Mouse (Mus musculus) mature B cell (primary cell): Measurements from ENCODE around the gene Zfp688.
"Not testable (repeated sequence)": the region's sequence is repeated elsewhere in the genome, so short reads cannot be mapped to it uniquely, and the experiment has no call there.

Experiments used
- in situ Hi-C: fragments of 300-500 bp; cut with MboI; formaldehyde crosslinking; loops from 2 replicates; pipeline ENCODE4 v1.14.3; 2019

Zfp688 gene

GRCm38 (mm10) chr7:127406002-127406987, 15.6 kb downstream of the Zfp688 start, which contains the start of gene Zfp764:
TSS of gene Zfp764 (minus strand) at chr7:127406822.
- in situ Hi-C loops, result not testable (repeated sequence)

- in situ Hi-C loops, result not testable (repeated sequence)
Measured at GRCm38 (mm10) chr7:127404101-127404500, 17.8 kb downstream of the Zfp688 start.

DNA sequence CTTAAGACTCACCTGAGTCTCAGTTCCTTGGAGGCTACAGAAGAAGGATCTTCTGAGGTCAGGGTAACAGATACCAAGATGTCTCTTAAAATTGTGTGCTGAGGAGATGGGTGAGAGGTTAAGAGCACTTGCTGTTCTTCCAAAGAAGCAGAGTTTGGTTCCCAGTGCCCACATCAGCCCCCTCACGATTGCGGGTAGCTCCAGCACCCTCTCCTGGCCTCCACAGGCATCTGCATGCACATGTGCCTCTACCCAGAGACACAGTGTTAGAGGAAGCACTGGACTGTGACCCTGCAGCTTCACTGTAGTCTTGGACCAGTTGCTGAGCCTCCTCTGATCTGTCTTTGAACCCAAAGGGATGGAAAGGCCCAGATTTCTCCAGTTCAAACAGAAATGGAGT, 18.9 kb downstream of the Zfp688 start:
- in situ Hi-C loops, result no loop called here

- in situ Hi-C loops, result no loop called here
Measured at GRCm38 (mm10) chr7:127400355-127400754, 21.5 kb downstream of the Zfp688 start.

- in situ Hi-C loops, result no loop called here
Measured at GRCm38 (mm10) chr7:127393944-127394333, 27.9 kb downstream of the Zfp688 start.

DNA sequence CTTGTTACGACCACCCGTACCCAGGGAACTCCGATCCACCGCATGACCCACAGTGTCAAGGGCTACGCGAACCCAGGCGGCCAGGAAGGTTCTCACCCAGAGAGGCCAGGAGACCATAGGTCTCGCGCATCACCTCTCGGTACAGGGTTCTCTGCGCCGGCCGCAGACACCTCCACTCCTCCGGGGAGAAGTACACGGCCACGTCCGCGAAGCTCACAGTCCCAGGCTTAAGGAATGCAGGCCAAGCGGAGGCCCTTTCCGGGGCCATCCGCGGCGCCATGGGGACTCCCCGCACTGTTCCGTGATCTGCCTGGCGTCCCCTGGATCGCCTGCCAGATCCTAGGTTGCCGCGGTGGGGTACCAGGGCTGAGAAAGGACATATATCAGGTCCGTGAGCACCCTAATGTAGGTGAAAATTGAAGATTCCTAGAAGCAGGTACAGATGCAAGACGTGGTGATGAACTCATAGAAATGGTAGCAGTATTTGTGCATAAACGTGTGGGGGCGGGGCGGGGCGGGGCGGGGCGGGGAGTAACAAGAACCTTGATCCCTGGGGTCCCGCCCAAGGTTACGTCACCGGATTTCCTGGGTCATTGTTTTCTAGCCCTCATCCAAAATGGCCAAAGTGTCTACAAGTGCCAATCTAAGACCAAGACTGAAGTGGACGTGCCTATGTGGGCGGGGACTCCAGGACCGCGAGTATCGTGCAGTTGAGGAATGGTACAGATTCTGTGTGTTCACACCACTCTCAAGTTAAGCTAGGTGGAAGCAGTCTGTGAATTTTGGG, 28.5 kb downstream of the Zfp688 start, which contains the start of gene E430018J23Rik:
Gene E430018J23Rik, minus strand, starts transcription at position 473 of the 787 bp plus-strand sequence.
- in situ Hi-C loops, result no loop called here

GRCm38 (mm10) chr7:127392251-127392824, 29.5 kb downstream of the Zfp688 start:
- in situ Hi-C loops, result no loop called here

- in situ Hi-C loops, result no loop called here
Measured at GRCm38 (mm10) chr7:127391538-127391937, 30.3 kb downstream of the Zfp688 start.

GRCm38 (mm10) chr7:127390306-127390705, 31.6 kb downstream of the Zfp688 start:
- in situ Hi-C loops, result no loop called here

GRCm38 (mm10) chr7:127388201-127388600, 33.7 kb downstream of the Zfp688 start:
- in situ Hi-C loops, result not testable (repeated sequence)

DNA sequence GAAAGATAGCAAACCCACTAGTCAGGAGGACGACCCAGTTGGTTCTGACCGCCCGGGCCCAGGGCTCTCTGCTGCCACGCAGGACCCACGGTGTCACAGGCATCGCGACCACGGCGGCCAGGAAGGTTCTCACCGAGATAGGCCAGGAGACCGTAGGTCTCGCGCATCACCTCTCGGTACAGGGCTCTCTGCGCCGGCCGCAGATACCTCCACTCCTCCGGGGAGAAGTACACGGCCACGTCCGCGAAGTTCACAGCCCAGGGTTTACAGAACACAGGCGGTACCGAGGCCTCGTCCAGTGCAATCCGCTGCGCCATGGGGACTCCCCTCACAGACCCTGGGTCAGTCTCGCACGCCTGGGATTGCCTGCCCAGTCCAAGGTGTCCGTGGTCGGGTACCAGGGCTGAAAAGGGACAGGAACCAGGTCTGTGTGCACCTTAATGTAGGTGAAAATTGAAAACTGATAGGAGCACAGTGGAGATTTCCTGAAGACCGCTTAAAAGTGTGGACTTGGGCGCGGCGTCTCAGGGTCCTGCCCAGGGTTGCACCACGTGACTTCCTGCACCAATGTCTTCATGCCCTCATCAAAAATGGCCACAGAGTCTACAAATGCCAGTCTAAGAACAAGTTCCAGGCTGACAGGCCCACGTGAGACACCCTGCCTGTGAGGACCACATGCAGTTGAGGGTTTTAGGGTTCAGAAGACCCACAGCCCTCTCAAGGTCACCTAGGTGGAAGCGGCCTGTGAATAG, 35.1 kb downstream of the Zfp688 start, which contains the start of gene 9130019O22Rik:
Gene 9130019O22Rik, minus strand, starts transcription at position 526 of the 752 bp plus-strand sequence.
- in situ Hi-C loops, result no loop called here

DNA sequence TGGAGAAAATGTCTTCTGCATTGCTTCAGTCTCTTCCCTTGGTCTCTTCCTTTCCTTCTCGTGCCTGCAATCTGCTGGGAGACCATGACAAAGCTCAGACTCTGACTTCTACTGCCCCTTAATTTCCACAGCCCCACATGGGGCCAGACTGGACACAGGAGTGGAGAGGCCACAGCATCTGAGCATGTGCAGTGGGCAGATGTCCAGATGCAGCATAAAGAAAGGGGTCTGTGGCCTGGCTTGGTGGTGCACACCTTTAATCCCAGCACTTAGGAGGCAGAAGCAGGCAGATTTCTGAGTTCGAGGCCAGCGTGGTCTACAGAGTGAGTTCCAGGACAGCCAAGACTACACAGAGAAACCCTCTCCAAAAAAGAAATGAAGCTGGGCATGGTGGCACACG, 36.3 kb downstream of the Zfp688 start:
- in situ Hi-C loops, result not testable (repeated sequence)

DNA sequence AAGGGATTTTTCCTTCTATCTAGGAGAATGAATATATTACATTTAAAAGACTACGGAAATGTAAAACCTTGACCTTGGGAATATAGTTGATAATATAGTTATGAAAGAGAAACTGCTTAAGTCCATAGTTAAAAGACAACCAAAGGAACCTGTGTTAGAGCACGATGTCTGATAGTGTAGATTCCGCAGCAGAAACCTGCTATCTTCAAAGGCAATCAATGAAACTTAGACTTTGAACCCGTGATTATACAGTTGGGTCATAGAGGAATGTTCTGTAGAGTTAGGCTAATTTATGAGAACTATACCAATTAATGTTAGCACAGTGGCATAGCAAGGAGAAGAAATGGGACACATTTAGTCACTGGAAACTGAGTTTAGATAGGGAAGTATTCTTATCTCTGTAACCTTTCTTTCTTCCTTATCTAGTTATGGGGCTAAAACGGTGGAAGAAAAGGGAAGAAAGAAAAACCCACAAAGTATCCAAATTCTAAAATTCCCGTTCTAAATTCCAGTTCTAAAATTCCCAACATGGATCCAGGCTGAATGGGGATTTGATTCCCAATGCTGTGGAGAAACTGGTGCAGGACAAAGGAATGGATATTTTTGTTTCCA, 43.5 kb downstream of the Zfp688 start:
- in situ Hi-C loops, result no loop called here

DNA sequence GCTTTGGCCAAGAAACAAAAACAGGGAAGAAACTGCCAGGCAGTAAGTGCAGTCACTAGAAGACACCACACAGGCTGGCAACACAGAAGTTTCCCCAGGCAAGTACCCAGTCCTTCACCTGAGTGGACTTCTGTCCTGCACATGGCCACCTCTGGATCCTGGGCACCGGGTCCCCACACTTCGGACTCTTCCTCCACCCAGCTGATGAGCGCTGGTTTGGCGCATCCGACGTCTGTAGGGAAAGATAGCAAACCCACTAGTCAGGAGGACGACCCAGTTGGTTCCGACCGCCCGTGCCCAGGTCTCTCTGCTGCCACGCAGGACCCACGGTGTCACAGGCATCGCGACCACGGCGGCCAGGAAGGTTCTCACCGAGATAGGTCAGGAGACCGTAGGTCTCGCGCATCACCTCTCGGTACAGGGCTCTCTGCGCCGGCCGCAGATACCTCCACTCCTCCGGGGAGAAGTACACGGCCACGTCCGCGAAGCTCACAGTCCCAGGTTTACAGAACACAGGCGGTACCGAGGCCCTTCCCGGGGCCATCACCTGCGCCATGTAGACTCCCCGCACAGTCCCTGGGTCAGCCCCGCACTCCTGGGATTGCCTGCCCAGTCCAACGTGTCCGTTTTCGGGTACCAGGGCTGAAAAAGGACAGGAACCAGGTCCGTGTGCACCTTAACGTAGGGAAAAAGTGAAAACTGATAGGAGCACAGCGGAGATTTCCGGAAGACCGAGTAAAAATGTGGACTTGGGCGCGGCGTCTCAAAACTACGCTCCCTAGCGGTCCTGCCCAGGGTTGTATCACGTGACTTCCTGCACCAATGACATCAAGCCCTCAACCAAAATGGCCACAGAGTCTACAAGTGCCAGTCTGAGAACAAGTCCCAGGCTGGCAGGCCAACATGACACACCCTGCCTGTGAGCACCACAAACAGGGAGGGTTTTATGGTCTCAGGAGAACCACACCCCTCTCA, 46.3 kb downstream of the Zfp688 start, which contains the start of gene Zfp747:
Gene Zfp747, minus strand, starts transcription at position 780 of the 975 bp plus-strand sequence.
- in situ Hi-C loops, result not testable (repeated sequence)

GRCm38 (mm10) chr7:127371870-127372269, 50.0 kb downstream of the Zfp688 start:
- in situ Hi-C loops, result not testable (repeated sequence)

DNA sequence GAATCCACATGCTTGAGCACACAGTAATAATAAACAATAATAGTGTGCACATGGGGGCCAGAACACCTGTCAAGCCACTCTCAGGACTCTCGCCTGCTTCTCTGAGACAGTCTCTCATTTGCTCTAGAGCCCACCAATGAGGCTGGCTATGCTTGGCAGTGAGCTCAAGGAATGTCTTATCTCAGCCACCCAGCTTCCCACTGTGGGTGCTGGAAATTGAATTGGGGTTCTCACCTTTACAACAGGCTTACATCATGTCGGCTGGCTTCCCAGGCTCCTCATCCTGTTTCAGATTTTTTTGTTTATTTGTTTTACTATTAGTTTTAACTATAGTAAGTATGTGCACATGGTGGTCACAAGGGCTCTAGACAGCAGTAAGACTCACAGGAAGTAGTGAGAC, 50.7 kb downstream of the Zfp688 start:
- in situ Hi-C loops, result no loop called here
